ENCODE assay signal across 12 mouse cellular contexts in the genomic region with DNA sequence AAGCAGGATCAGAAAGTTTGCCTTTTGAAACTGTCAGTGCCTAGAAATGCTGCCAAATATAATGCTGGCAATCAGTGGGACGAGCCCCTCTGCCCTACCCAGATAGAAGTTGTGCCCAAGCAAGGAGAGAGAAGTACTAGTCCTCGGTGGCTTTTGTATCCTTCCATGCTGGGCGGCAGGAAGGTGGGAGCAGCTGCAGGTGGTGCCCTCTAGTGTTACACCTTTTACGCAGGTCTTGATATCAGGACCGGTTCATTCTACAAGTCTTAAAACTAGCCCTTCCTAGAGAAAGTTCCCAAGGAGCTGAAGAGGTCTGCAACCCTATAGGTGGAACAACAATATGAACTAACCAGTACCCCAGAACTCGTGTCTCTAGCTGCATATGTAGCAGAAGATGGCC. TPM values are rescaled to one million over a fixed set of nuclear protein-coding genes. Genes with fewer than 3 reads are reported as not detected.
DNase-seq lines count a peak whose midpoint lies in the region; TF ChIP-seq lines count a peak whose summit lies in the region.
"Had no signal": no experiment of that assay in that cellular context is flagged by ENCODE, and none has a peak within 500 bp of the region (broad histone marks: within the 10 kb centered on the region; RNA-seq: fewer than 3 reads in every experiment).

No protein-coding gene starts in this region.

- intact Hi-C loops in left cerebral cortex, adult 2 months (cut with DNase I): no loop called here

- no peaks in the 10 kb centered on the region for H3K27me3 ChIP-seq in splenic B cell, adult 2 months (ENCODE audit: control insufficient read depth, insufficient read depth, low read length, poor library complexity, severe bottlenecking)
- H3K27me3 ChIP-seq: stomach, embryonic 15.5 days had no signal

- no peaks in the 10 kb centered on the region for H3K36me3 ChIP-seq in splenic B cell, adult 2 months (ENCODE audit: control insufficient read depth, insufficient read depth, low read length, poor library complexity, severe bottlenecking)
- H3K36me3 ChIP-seq: stomach, embryonic 15.5 days had no signal

- peak; percentile 45 for TF ChIP-seq CTCF in left cerebral cortex, adult 2 months (IDR thresholded peaks at IDR 0.05)

- peak; percentile 32 for DNase-seq in embryo, embryonic 10.5 days (ENCODE audit: low spot score)
- DNase-seq in embryo, embryonic 9.5 days (ENCODE audit: extremely low spot score): no peak
- no peak for DNase-seq in left cerebral cortex, adult 2 months (ENCODE audit: extremely low spot score in 1 of 2, low spot score in 2 of 2)
- no peak for DNase-seq in left cerebral cortex, adult 9 months (ENCODE audit: low spot score in 2 of 2)
- peak; percentile 45 for DNase-seq in R1 (ENCODE audit: low read depth, low spot score)
- peak; percentile 61 for DNase-seq in splenic B cell, adult 2 months (ENCODE audit: low read depth, low spot score)
- DNase-seq in layer of hippocampus, postnatal 36 days: no peak
- no peak for DNase-seq in gastrocnemius, postnatal 4 days (ENCODE audit: low spot score in 2 of 2)
- DNase-seq: adrenal gland, adult 8-10 months; cerebellum, postnatal 36 days; midbrain, embryonic 14.5 days had no signal

- no peak overlapping the region for H3K27ac ChIP-seq in left cerebral cortex, adult 2 months
- H3K27ac ChIP-seq: stomach, embryonic 15.5 days had no signal

- H3K4me3 ChIP-seq in left cerebral cortex, adult 2 months: no peak overlapping the region
- H3K4me3 ChIP-seq: stomach, embryonic 15.5 days had no signal

RNA-seq across cellular contexts. Expression of a gene that starts 39.8 kb away (rescaled TPM):
- 100 to 1,000 TPM; 130 to 132 TPM for total RNA-seq in left cerebral cortex, adult 2 months (2021)
- total RNA-seq in layer of hippocampus, postnatal 36 days (2021): 10 to 100 TPM; 64.0 to 66.9 TPM
- total RNA-seq in gastrocnemius, postnatal 4 days (2021): 10 to 100 TPM; 31.6 to 39.0 TPM

Comparison
In these comparisons a context has a peak if more than half of its experiments do, and no peak if none do; other contexts are left out.
1. DNase-seq: peak in embryo, embryonic 10.5 days (single experiment), R1 (single experiment) and splenic B cell, adult 2 months (single experiment); none in embryo, embryonic 9.5 days (single experiment), left cerebral cortex, adult 2 months (0 of 2), left cerebral cortex, adult 9 months (0 of 2), layer of hippocampus, postnatal 36 days (0 of 2) and gastrocnemius, postnatal 4 days (0 of 2).